Mouse (Mus musculus): ENCODE measurements at regions not wholly inside any gene's neighbourhood (a gene's known extent, or its start where the extent isn't known, plus 50 kb on each side); places are given as distances from the start of the nearest gene placed in this dataset.
A peak's percentile ranks its signal among the peaks of the same experiment; 100 is the strongest.

GRCm38 (mm10) chr9:52246712-52247111, 78.3 kb upstream of the Zc3h12c start:
- no peak for TF ChIP-seq USF1 (IDR thresholded peaks at IDR 0.05; ENCODE audit: low read depth)
- TF ChIP-seq CTCF (IDR thresholded peaks at IDR 0.05; ENCODE audit: control insufficient read depth, insufficient read depth, insufficient read length), result no peak
- no peak for TF ChIP-seq MYOG (IDR thresholded peaks at IDR 0.05; ENCODE audit: control insufficient read depth, extremely low read depth, insufficient read length)
- peak; percentile 84 for TF ChIP-seq CEBPB (IDR thresholded peaks at IDR 0.05; ENCODE audit: low read depth)
- TF ChIP-seq MYOD1 (IDR thresholded peaks at IDR 0.05; ENCODE audit: control insufficient read depth, insufficient read length, low read depth), result peak; percentile 21
- TF ChIP-seq MAX (IDR thresholded peaks at IDR 0.05), result no peak
- TF ChIP-seq FOSL1 (IDR thresholded peaks at IDR 0.05; ENCODE audit: insufficient read depth, low read length, poor library complexity, severe bottlenecking), result peak; percentile 24

All from C2C12 (cell line).